Mouse (Mus musculus) heart, embryonic 10.5 days (tissue): Measurements from ENCODE around the gene Pole3. TPM values are rescaled to one million over a fixed set of nuclear protein-coding genes. Genes with fewer than 3 reads are reported as not detected.
A peak's percentile ranks its signal among the peaks of the same experiment; 100 is the strongest.

Experiments
- DNase-seq: peaks from one replicate; pipeline ENCODE4 v3.0.0-alpha.2; 2017; ENCODE audit warnings: low spot score
- H3K27ac ChIP-seq: fragments of 300-500 bp; sonication (generic); 2 replicates; pipeline ENCODE4 v1.5.1; 2016; ENCODE audit warnings: mild to moderate bottlenecking
- H3K27me3 ChIP-seq: fragments of 300-500 bp; sonication (generic); 2 replicates; pipeline ENCODE4 v1.6.1; 2016; ENCODE audit warnings: mild to moderate bottlenecking; ENCODE audit not compliant: poor library complexity, insufficient read depth, severe bottlenecking
- H3K36me3 ChIP-seq: fragments of 300-500 bp; sonication (generic); 2 replicates; pipeline ENCODE4 v1.6.1; 2016; ENCODE audit warnings: mild to moderate bottlenecking, moderate library complexity
- H3K4me1 ChIP-seq: fragments of 300-500 bp; sonication (generic); 2 replicates; pipeline ENCODE4 v1.6.1; 2016; ENCODE audit warnings: mild to moderate bottlenecking
- H3K4me3 ChIP-seq: fragments of 300-500 bp; sonication (generic); 2 replicates; pipeline ENCODE4 v1.5.1; 2016; ENCODE audit warnings: mild to moderate bottlenecking, moderate library complexity
- H3K9me3 ChIP-seq: fragments of 300-500 bp; sonication (generic); 2 replicates; pipeline ENCODE4 v1.6.1; 2016; ENCODE audit warnings: mild to moderate bottlenecking, moderate library complexity
- WGBS: fragments of 180-500 bp; shearing (Covaris S2); methylation state at CpG from one replicate; pipeline ENCODE4 v1.1.7; 2016; 5-methylcytosine and 5-hydroxymethylcytosine counted together
- polyA plus RNA-seq: library from polyadenylated mRNA; unstranded; fragments of >200 nt; fragmentation: Nextera tagmentation; extraction: Ambion mirVana; gene quantifications from 2 replicates; pipeline ENCODE4 v1.2.1, GENCODE M21; 2016

The Pole3 gene
- polyA plus RNA-seq, 1 experiment from 2014 or later, result 87.4 TPM

DNA sequence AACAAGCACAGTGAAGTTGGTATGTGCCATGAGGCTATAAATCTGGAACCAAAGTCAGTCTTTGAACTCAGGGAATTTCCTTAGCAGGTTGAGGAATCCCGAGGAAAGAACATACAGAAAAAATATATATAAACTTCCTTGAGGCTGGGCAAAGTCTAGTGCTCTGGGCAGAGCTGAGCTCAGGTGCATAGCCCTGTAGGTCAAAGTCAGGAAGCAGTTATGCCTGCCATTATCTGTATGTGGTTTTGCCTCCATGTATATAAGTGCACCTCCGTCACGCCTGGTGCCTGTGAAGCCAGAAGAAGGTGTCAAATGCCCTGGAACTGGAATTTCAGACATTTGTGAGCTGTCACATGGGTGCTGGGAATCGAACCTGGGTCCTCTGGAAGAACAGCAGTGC lies 24.1 kb downstream of the Pole3 start:
- Histone ChIP-seq H3K4me3 (no peak overlapping the region), H3K4me1 (peaks cover 9% of the 10 kb centered on the region), H3K9me3 (no peaks in the 10 kb centered on the region), H3K27ac (no peak overlapping the region), H3K36me3 (peaks cover 20% of the 10 kb centered on the region), H3K27me3 (no peaks in the 10 kb centered on the region)
- no peak for DNase-seq
- WGBS, result 83% methylated on average over 4 of the region's 4 CpGs

DNA sequence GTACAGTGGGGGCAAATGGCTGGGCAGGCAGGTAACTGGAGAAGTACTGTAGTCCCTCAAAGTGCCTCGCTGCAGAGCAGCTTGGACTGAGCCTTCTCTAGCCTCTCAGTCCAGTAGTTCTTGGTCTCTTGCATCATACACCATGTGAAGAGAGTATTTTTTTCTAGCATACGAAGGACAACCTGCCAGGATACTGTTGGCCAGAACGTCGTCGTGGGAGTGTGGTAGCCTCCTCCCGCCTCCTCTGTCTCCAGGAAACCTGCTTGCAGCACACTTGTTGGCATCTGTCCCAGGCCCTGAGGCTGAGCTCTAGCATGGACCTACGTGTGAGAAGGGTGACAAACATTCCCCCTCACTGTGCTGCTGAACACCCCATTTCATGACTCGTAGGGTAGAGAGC lies 28.1 kb downstream of the Pole3 start:
- H3K9me3 ChIP-seq, result no peaks in the 10 kb centered on the region
- H3K36me3 ChIP-seq, result peaks cover 20% of the 10 kb centered on the region
- no peak overlapping the region for H3K27ac ChIP-seq
- no peak for DNase-seq
- no peak overlapping the region for H3K4me3 ChIP-seq
- WGBS, result 76% methylated on average over 8 of the region's 8 CpGs
- no peaks in the 10 kb centered on the region for H3K27me3 ChIP-seq
- peaks cover 5% of the 10 kb centered on the region; the same call in 1 of the 2 replicates for H3K4me1 ChIP-seq

DNA sequence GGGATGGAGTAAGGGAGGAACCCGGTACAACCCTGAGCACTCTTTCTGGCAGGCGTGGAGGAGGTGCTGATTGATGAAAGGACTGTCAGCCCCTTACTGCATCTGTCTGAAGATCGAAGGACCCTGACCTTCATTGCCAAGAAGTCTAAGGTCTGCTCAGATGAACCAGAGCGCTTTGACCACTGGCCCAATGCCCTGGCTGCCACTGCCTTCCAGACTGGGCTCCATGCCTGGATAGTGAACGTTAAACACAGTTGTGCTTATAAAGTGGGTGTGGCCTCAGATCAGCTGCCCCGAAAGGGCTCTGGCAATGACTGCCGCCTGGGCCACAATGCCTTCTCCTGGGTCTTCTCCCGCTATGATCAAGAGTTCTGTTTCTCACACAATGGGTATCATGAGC lies 28.9 kb downstream of the Pole3 start:
- Histone ChIP-seq H3K4me3 (no peak overlapping the region), H3K27ac (no peak overlapping the region), H3K27me3 (no peaks in the 10 kb centered on the region), H3K4me1 (peaks cover 5% of the 10 kb centered on the region; the same call in 1 of the 2 replicates), H3K36me3 (peaks cover 20% of the 10 kb centered on the region), H3K9me3 (no peaks in the 10 kb centered on the region)
- 68% methylated on average over 8 of the region's 8 CpGs for WGBS
- no peak for DNase-seq

DNA sequence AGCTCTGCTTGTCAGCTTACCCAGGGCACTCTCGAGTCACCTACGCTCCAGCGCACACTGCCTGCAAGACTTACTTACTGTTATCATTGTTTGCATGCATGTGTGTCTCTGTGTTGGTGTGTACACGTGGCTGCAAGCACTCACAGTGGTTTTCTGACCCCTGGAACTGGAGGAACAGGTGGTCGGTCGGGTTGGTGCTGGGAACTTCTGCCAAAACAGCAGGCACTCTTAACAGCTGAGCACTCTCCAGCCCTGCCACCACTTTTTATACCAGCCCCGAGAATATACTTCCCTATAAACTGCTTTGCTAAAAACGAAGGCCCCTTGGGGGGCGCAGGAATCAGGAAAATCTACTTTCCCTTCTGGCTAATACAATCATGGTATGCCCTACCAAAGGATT lies 30.6 kb downstream of the Pole3 start:
- Histone ChIP-seq H3K27me3 (no peaks in the 10 kb centered on the region), H3K27ac (no peak overlapping the region), H3K9me3 (no peaks in the 10 kb centered on the region), H3K36me3 (peaks cover 13% of the 10 kb centered on the region), H3K4me3 (no peak overlapping the region), H3K4me1 (peaks cover 5% of the 10 kb centered on the region; the same call in 1 of the 2 replicates)
- WGBS, result 58% methylated on average over 9 of the region's 9 CpGs
- no peak for DNase-seq

DNA sequence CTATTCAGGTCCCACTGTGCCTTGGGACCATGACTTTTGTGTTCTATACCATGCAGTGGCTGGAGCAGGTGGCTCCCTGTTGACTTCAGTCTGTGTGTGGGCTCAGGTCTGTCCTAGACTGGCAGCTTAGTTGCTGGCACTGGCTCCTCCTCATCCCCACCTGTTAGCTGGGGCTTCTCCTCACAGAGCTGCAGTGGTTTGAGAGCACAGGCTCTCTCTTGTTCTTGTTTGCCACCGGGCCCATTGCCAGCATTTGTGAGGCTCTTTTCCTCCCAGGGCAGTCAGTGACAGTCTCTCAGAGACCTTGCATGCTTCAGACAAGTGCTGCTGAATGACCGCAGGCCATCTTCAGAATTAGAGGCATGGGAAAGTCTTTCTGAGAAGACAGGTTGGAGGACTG lies 32.2 kb downstream of the Pole3 start:
- peaks cover 8% of the 10 kb centered on the region; the same call in 1 of the 2 replicates for H3K4me1 ChIP-seq

DNA sequence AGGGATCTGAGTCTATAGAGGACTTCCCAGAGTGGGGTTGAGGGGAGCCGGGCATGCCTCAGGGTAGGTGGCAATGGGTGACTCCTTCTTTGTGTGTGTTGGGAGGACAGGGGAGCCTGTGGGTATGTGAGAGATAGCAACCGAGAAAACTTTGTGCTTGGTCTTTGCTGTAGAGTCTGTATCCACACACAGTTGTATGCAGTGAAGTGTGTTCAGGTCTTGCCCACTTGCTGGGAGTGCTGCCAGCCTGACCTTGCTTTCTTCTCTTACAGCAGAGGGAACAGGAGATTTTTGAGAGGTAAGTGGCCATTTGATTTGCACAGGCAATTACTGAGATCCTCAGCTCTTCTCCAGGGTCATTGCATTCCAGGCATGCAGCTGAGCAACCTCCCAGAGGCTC lies 37.0 kb downstream of the Pole3 start:
- 79% methylated on average over 2 of the region's 2 CpGs for WGBS
- Histone ChIP-seq H3K27ac (no peak overlapping the region), H3K27me3 (no peaks in the 10 kb centered on the region; the same call in 1 of the 2 replicates), H3K4me3 (no peak overlapping the region), H3K36me3 (no peaks in the 10 kb centered on the region), H3K9me3 (no peaks in the 10 kb centered on the region), H3K4me1 (0 out of 2 replicates have a peak, but pooled peaks cover 7% of the 10 kb centered on the region)
- DNase-seq, result no peak

More for the DNA sequence above, 32.2 kb downstream of the Pole3 start:
- Histone ChIP-seq H3K27me3 (no peaks in the 10 kb centered on the region), H3K27ac (no peak overlapping the region), H3K36me3 (0 out of 2 replicates have a peak, but pooled peaks cover under 1% of the 10 kb centered on the region), H3K9me3 (no peaks in the 10 kb centered on the region), H3K4me3 (no peak overlapping the region)
- no peak for DNase-seq
- WGBS, result 69% methylated on average over 2 of the region's 2 CpGs

DNA sequence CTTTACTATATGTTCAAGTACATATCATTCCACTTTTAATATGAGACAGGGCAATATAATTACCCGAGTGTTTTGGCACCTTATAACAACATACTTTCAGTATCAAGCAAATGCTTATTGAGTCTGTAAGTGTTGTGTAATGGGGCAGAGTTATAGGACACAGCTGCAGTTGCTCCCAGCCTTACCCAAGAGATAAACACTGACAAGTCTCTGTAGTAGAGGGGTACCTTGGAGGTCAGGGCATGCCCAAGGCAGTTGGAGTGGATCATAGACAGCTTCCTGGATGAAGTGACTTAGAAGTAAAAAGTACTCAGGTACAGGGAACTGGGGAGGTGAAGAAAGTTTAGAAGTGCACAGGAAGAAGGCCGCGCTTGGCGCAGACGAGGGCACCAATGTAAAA lies 37.7 kb downstream of the Pole3 start:
- peaks cover 5% of the 10 kb centered on the region for H3K27me3 ChIP-seq
- WGBS, result 93% methylated on average over 5 of the region's 5 CpGs
- no peaks in the 10 kb centered on the region for H3K9me3 ChIP-seq
- H3K36me3 ChIP-seq, result no peaks in the 10 kb centered on the region
- H3K4me3 ChIP-seq, result no peak overlapping the region
- 0 out of 2 replicates have a peak, but pooled peaks cover 7% of the 10 kb centered on the region for H3K4me1 ChIP-seq
- no peak for DNase-seq
- no peak overlapping the region for H3K27ac ChIP-seq

DNA sequence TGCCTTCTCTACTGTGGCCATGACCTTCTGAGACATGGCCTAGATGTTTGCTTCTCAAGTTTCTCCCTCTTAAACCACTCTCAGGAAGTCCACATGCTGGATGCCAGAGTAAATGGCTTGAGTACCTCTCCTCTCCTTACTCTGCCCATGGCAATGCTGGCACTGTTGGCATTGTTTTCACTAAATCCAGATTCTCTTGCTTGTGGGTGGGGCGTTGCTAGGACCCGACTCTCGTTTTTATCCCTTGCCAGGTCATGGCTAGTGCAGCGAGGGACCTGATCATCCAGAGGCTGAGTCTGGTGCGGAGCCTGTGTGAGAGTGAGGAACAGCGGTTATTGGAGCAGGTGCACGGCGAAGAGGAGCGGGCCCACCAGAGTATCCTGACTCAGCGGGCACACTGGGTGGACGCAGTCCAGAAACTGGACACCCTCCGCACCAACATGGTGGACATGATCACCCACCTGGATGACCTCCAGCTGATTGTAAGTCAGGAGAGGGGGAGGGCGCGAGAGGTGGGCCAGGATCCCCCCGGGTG lies 38.6 kb downstream of the Pole3 start:
- no peak for DNase-seq
- no peaks in the 10 kb centered on the region for H3K9me3 ChIP-seq
- H3K27ac ChIP-seq, result no peak overlapping the region
- H3K36me3 ChIP-seq, result no peaks in the 10 kb centered on the region
- H3K4me3 ChIP-seq, result no peak overlapping the region
- 0 out of 2 replicates have a peak, but pooled peaks cover 7% of the 10 kb centered on the region for H3K4me1 ChIP-seq
- peaks cover 14% of the 10 kb centered on the region for H3K27me3 ChIP-seq
- WGBS, result 84% methylated on average over 15 of the region's 15 CpGs

DNA sequence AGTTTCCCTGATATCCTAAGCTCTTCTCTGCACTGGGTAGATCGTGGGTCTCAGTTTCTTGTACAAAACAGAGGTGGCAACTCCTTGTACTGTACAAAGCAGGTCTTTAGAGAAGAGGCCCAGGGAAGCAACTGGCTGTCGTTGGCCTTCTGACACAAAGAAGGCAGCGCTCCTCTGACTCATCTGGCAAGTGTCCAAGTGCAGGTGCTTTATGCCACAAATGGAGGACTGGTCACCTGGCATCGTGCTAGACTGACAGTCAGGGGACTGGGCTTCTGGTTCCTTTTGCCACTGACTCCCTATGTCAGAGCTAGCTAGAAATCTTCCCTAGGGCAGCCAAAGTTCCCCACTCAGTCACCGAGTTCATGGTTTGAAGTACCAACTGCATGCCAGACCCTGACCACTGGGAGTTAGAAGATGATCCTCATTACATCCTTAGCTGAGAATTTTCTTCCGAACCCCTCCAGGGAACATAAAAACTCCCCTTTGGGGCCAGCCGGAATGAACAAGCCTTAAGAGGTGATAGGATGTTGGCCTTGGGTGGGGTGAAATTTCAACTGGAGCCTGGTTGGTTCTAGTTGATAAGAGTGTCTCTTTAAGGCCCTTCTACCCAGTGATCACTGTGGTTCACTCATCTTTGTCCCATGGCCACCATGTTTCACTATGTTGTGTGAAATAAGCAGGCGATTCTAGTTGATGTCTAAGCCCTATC lies 39.3 kb downstream of the Pole3 start:
- no peak overlapping the region for H3K4me3 ChIP-seq
- 0 out of 2 replicates have a peak, but pooled peaks cover 7% of the 10 kb centered on the region for H3K4me1 ChIP-seq
- H3K36me3 ChIP-seq, result no peaks in the 10 kb centered on the region
- H3K27me3 ChIP-seq, result peaks cover 20% of the 10 kb centered on the region
- WGBS, result 82% methylated on average over 8 of the region's 8 CpGs
- no peak for DNase-seq
- no peaks in the 10 kb centered on the region for H3K9me3 ChIP-seq
- H3K27ac ChIP-seq, result no peak overlapping the region

DNA sequence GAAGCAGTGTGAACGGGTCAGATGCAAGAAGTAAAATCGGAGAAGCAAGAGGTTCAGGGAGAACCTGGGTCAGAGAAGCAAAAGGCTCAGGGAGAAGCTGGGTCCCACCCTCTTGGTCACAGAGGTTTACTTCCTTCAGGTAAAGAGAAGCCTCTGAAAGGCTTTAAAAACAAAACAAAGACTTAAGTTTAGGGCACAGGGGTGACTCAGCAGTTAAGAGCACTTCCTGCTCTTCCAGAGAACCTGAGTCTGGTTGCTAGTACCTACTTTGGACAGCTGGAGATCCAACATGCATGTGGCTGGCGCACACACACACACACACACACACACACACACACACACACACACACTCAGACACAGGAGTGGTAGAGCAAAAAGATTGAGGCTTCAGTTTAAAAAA lies 39.9 kb downstream of the Pole3 start:
- H3K27ac ChIP-seq, result no peak overlapping the region
- 78% methylated on average over 3 of the region's 3 CpGs for WGBS
- H3K4me3 ChIP-seq, result no peak overlapping the region
- H3K4me1 ChIP-seq, result peaks cover 12% of the 10 kb centered on the region
- H3K27me3 ChIP-seq, result peaks cover 27% of the 10 kb centered on the region
- H3K36me3 ChIP-seq, result no peaks in the 10 kb centered on the region
- no peak for DNase-seq
- no peaks in the 10 kb centered on the region for H3K9me3 ChIP-seq

DNA sequence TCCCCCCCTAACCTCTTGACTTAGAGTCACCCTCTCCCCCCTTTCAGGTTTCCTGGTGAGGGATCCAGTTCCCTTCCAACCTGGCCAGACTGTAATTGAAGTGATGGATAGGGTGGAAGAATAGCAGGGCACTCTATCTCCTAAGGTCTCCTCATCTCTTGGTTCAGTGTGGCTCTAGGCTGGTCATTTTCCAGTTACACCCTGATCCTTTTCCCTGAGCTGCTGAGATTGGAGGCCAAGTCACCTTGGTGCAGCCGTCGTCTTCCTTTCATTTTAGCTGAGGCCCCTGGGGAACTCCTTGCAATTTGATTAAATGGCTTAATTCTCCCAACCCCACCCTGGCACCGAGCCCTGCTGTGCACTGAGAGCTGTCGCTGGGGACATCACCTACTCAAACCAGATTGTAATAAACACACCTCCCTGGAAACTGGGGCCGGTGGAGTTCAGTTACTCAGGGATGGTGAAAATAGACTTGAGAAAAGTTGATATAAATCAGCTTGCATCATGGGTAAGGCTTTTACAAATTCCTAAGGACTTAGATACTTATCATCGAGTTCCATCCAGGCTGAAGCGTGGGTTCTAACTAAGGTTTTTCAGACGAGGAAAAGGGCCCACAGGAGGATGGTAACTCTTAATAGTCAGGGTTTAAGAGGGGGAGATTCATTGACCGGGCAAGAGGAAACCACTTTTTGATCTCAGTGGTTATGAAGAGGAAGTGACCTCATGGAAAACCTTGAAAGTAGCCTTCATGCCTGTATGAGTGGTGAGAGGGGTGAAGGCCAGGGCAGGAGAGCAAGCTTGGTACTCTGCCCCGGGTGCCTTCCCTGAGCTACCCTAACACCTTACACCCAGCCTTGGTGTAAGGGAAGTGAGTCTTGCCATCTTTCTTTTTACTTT lies 43.9 kb downstream of the Pole3 start:
- 45% methylated on average over 10 of the region's 10 CpGs for WGBS
- no peaks in the 10 kb centered on the region for H3K9me3 ChIP-seq
- no peak overlapping the region for H3K4me3 ChIP-seq
- H3K27me3 ChIP-seq, result peaks cover 39% of the 10 kb centered on the region
- no peak for DNase-seq
- H3K27ac ChIP-seq, result no peak overlapping the region
- peaks cover 9% of the 10 kb centered on the region for H3K4me1 ChIP-seq
- H3K36me3 ChIP-seq, result no peaks in the 10 kb centered on the region

DNA sequence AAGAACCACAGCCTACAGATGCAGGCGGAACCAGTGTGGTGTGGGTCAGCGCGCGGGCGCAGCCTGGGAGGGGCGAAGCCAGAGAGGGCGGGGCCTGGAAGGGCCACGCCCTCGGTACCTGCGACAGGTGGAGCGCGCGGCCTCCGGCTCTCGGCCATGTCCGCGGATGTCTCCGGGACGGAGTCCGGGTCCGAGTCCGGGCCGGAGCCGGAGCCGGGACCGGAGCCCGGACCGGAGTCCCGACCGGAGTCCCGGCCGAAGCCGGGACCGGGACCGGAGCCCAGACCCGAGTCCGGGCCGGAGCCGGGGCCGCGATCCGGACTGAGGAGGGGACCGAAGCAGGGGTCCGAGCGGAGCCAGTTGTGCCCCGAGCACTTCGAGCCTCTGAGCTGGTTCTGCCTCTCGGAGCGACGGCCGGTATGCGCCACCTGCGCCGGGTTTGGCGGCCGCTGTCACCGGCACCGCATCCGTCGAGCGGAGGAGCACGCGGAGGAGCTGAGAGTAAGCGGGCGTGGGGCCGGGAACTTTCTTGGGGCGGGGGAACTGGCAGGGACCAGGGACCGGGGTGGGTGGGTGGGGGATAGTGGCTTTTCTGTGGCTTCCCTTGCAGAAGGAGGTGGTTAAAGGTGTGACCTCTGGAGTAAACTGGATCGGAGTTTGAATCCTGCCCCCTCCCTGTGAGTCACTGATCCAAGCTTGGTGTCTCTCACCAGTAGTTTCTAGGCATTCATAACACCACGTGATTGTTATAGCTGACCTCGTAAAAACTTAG lies 44.7 kb downstream of the Pole3 start, which contains the start of gene Bspry:
TSS of gene Bspry (plus strand) at position 117 of the 772 bp plus-strand sequence.
- 2% methylated on average over 71 of the region's 71 CpGs for WGBS
- H3K4me1 ChIP-seq, result peaks cover 6% of the 10 kb centered on the region
- no peaks in the 10 kb centered on the region for H3K36me3 ChIP-seq
- DNase-seq, result no peak
- H3K27me3 ChIP-seq, result peaks cover 39% of the 10 kb centered on the region
- H3K27ac ChIP-seq, result 0 out of 2 replicates have a peak within 1 kb of the TSS, but pooled peaks have one; percentile 18
- peak within 1 kb of the TSS; percentile 68 for H3K4me3 ChIP-seq
- no peaks in the 10 kb centered on the region for H3K9me3 ChIP-seq
